Comparison of ENCODE assay signal across 11 mouse cellular contexts in genomic region chr8:34447880-34448830, GRCm38 (mm10).
A peak's percentile ranks its signal among the peaks of the same experiment; 100 is the strongest.
DNase-seq lines count a peak whose midpoint lies in the region; ATAC-seq and TF ChIP-seq lines count a peak whose summit lies in the region.
"Had no signal": no experiment of that assay in that cellular context is flagged by ENCODE, and none has a peak within 500 bp of the region (broad histone marks: within the 10 kb centered on the region; RNA-seq: fewer than 3 reads in every experiment).

No protein-coding gene starts in this region.

- H3K27ac ChIP-seq in forebrain, embryonic 10.5 days = peak overlapping the region; percentile 4; the same call in 1 of the 2 replicates
- H3K27ac ChIP-seq in forebrain, embryonic 11.5 days (ENCODE audit: low read depth, low read length) = no peak overlapping the region
- H3K27ac ChIP-seq in lung, embryonic 14.5 days (ENCODE audit: low read depth) = peak overlapping the region; percentile 42; the same call in 1 of the 2 replicates
- H3K27ac ChIP-seq: macrophage; neural tube, embryonic 12.5 days had no signal

- peaks cover 3% of the 10 kb centered on the region; the same call in 1 of the 2 replicates for H3K9me3 ChIP-seq in forebrain, embryonic 10.5 days
- H3K9me3 ChIP-seq in forebrain, embryonic 11.5 days (ENCODE audit: control insufficient read depth, low read length) = no peaks in the 10 kb centered on the region
- no peaks in the 10 kb centered on the region for H3K9me3 ChIP-seq in lung, embryonic 14.5 days (ENCODE audit: low read depth, low read length)
- H3K9me3 ChIP-seq: neural tube, embryonic 12.5 days had no signal

- H3K27me3 ChIP-seq in forebrain, embryonic 10.5 days (ENCODE audit: poor library complexity, severe bottlenecking) = no peaks in the 10 kb centered on the region
- no peaks in the 10 kb centered on the region for H3K27me3 ChIP-seq in forebrain, embryonic 11.5 days (ENCODE audit: control insufficient read depth, insufficient read depth, low read length)
- H3K27me3 ChIP-seq in lung, embryonic 14.5 days (ENCODE audit: insufficient read depth, low read length) = no peaks in the 10 kb centered on the region
- H3K27me3 ChIP-seq: neural tube, embryonic 12.5 days had no signal

- no peak overlapping the region for H3K4me2 ChIP-seq in forebrain, embryonic 11.5 days (ENCODE audit: low read depth, low read length, severe bottlenecking)
- H3K4me2 ChIP-seq in lung, embryonic 14.5 days = peak overlapping the region; percentile 49
- H3K4me2 ChIP-seq: neural tube, embryonic 12.5 days had no signal

- no peak overlapping the region for H3K4me3 ChIP-seq in forebrain, embryonic 10.5 days
- H3K4me3 ChIP-seq in forebrain, embryonic 11.5 days (ENCODE audit: low read depth, low read length) = no peak overlapping the region
- H3K4me3 ChIP-seq in lung, embryonic 14.5 days (ENCODE audit: low read depth, low read length) = no peak overlapping the region
- H3K4me3 ChIP-seq: neural tube, embryonic 12.5 days had no signal

- H3K4me1 ChIP-seq in forebrain, embryonic 10.5 days = peaks cover 45% of the 10 kb centered on the region
- H3K4me1 ChIP-seq in forebrain, embryonic 11.5 days (replicated peaks; ENCODE audit: control insufficient read depth, insufficient read depth, low read length) = 0 out of 2 replicates have a peak, but pooled peaks cover 4% of the 10 kb centered on the region
- H3K4me1 ChIP-seq in lung, embryonic 14.5 days (ENCODE audit: insufficient read depth) = peaks cover 8% of the 10 kb centered on the region; the same call in 1 of the 2 replicates

- no peak for ATAC-seq in forebrain, embryonic 11.5 days (replicated peaks; ENCODE audit: low FRiP score)
- ATAC-seq in lung, embryonic 14.5 days (ENCODE audit: insufficient read depth) = peak; percentile 77

- no peaks in the 10 kb centered on the region for H3K36me3 ChIP-seq in forebrain, embryonic 10.5 days (replicated peaks)
- no peaks in the 10 kb centered on the region for H3K36me3 ChIP-seq in forebrain, embryonic 11.5 days (ENCODE audit: control insufficient read depth, insufficient read depth, low read length)
- H3K36me3 ChIP-seq in lung, embryonic 14.5 days (ENCODE audit: insufficient read depth) = no peaks in the 10 kb centered on the region
- H3K36me3 ChIP-seq: neural tube, embryonic 12.5 days had no signal

- intact Hi-C loops in left cerebral cortex, postnatal 14 days (cut with DNase I) = no loop called here

- 68% methylated on average over 18 of the region's 18 CpGs for WGBS in forebrain, embryonic 10.5 days
- 63% methylated on average over 18 of the region's 18 CpGs for WGBS in forebrain, embryonic 11.5 days
- WGBS in lung, embryonic 14.5 days = 23% methylated on average over 18 of the region's 18 CpGs

- no peak for TF ChIP-seq CTCF in lung, embryonic 14.5 days (IDR thresholded peaks at IDR 0.05; ENCODE audit: low read depth)

- no peak for DNase-seq in forebrain, embryonic 10.5 days (ENCODE audit: extremely low spot score, low spot score)
- no peak for DNase-seq in forebrain, embryonic 11.5 days (ENCODE audit: low spot score)
- peak; percentile 57 for DNase-seq in lung, embryonic 14.5 days
- no peak for DNase-seq in lung, postnatal 14 days
- DNase-seq in heart, adult 9 months (ENCODE audit: low spot score in 2 of 2) = peak; percentile 6 to 15
- DNase-seq in lung, postnatal 10 days = peak; percentile 31
- no peak for DNase-seq in gastrocnemius, postnatal 25 days
- DNase-seq in left cerebral cortex, postnatal 14 days (ENCODE audit: low spot score in 2 of 2) = no peak
- DNase-seq: spleen, adult 18-20 months had no signal

- no peak overlapping the region for H3K9ac ChIP-seq in forebrain, embryonic 11.5 days (ENCODE audit: low read length)
- H3K9ac ChIP-seq in lung, embryonic 14.5 days = no peak overlapping the region
- H3K9ac ChIP-seq: neural tube, embryonic 12.5 days had no signal

Comparison
In these comparisons a context has a peak if more than half of its experiments do, and no peak if none do; other contexts are left out.
1. DNase-seq: peak in lung, embryonic 14.5 days (single experiment), heart, adult 9 months (2 of 2) and lung, postnatal 10 days (single experiment); none in forebrain, embryonic 10.5 days (single experiment), forebrain, embryonic 11.5 days (single experiment), lung, postnatal 14 days (single experiment), gastrocnemius, postnatal 25 days (single experiment) and left cerebral cortex, postnatal 14 days (0 of 2).